Mouse (Mus musculus) stomach, embryonic 14.5 days (tissue): ENCODE measurements around the gene Pparg. TPM values are rescaled to one million over a fixed set of nuclear protein-coding genes. Genes with fewer than 3 reads are reported as not detected.

ENCODE experiments used
- ATAC-seq: fragments of 200-750 bp; cut with Nextera tagmentation; 2 replicates; pipeline ENCODE4 v1.8.0; 2017; ENCODE audit warnings: low read depth, moderate TSS enrichment; ENCODE audit not compliant: insufficient number of reproducible peaks, insufficient read depth, low FRiP score
- H3K27ac ChIP-seq: fragments of 300-500 bp; sonication (generic); 2 replicates; pipeline ENCODE4 v1.5.1; 2014; ENCODE audit warnings: mild to moderate bottlenecking, low read length, moderate library complexity, mixed read lengths
- H3K27me3 ChIP-seq: fragments of 300-500 bp; sonication (generic); 2 replicates; pipeline ENCODE4 v1.6.1; 2014; ENCODE audit warnings: low read length, control low read depth, mixed read lengths; ENCODE audit not compliant: control insufficient read depth, insufficient read depth
- H3K36me3 ChIP-seq: fragments of 300-500 bp; sonication (generic); 2 replicates; pipeline ENCODE4 v1.6.1; 2014; ENCODE audit warnings: mild to moderate bottlenecking, control low read depth, low read length, moderate library complexity, mixed read lengths; ENCODE audit not compliant: control insufficient read depth, insufficient read depth
- H3K4me1 ChIP-seq: fragments of 300-500 bp; sonication (generic); 2 replicates; pipeline ENCODE4 v1.6.1; 2014; ENCODE audit warnings: low read length, control low read depth, mixed read lengths; ENCODE audit not compliant: control insufficient read depth, insufficient read depth
- H3K4me2 ChIP-seq: fragments of 300-500 bp; sonication (generic); replicated peaks from 2 replicates; pipeline ENCODE4 v1.6.1; 2014; ENCODE audit warnings: low read depth, low read length, control low read depth
- H3K4me3 ChIP-seq: fragments of 300-500 bp; sonication (generic); 2 replicates; pipeline ENCODE4 v1.5.1; 2014; ENCODE audit warnings: low read depth, low read length, control low read depth
- H3K9ac ChIP-seq: fragments of 300-500 bp; sonication (generic); replicated peaks from 2 replicates; pipeline ENCODE4 v1.6.1; 2014; ENCODE audit warnings: low read depth, mild to moderate bottlenecking, control low read depth, low read length, moderate library complexity, mixed read lengths
- H3K9me3 ChIP-seq: fragments of 300-500 bp; sonication (generic); 2 replicates; pipeline ENCODE4 v1.6.1; 2016; ENCODE audit warnings: low read depth, low read length, control low read depth; ENCODE audit not compliant: control insufficient read depth
- WGBS: fragments of 180-500 bp; shearing (Covaris S2); extraction: QIAGEN DNeasy Blood & Tissue Kit; methylation state at CpG from one replicate; pipeline ENCODE4 v1.1.7; 2014; 5-methylcytosine and 5-hydroxymethylcytosine counted together
- polyA plus RNA-seq: library from polyadenylated mRNA; unstranded; fragments of >200 nt; fragmentation: Nextera tagmentation; extraction: Ambion mirVana; gene quantifications from 2 replicates; pipeline ENCODE4 v1.2.1, GENCODE M21; 2014

Gene Pparg
- polyA plus RNA-seq, 1 experiment from 2014 or later = 11.7 TPM

GRCm38 (mm10) chr6:115511447-115511846 is 150.7 kb downstream of the Pparg start:
- whole genome bisulfite sequencing = 93% methylated on average over 3 of the region's 3 CpGs
- no peak for ATAC-seq

GRCm38 (mm10) chr6:115513207-115513606 is 152.5 kb downstream of the Pparg start:
- no peak overlapping the region for H3K9ac ChIP-seq
- no peaks in the 10 kb centered on the region for H3K36me3 ChIP-seq
- no peak overlapping the region for H3K4me2 ChIP-seq
- no peaks in the 10 kb centered on the region for H3K27me3 ChIP-seq
- WGBS = 93% methylated on average over 4 of the region's 4 CpGs
- no peak overlapping the region for H3K4me3 ChIP-seq
- no peak for ATAC-seq
- no peaks in the 10 kb centered on the region for H3K4me1 ChIP-seq
- H3K9me3 ChIP-seq = no peaks in the 10 kb centered on the region; the same call in 1 of the 2 replicates
- no peak overlapping the region for H3K27ac ChIP-seq

More at GRCm38 (mm10) chr6:115511447-115511846, 150.7 kb downstream of the Pparg start:
- no peak overlapping the region for H3K4me2 ChIP-seq
- no peak overlapping the region for H3K9ac ChIP-seq
- H3K27me3 ChIP-seq = no peaks in the 10 kb centered on the region
- no peak overlapping the region for H3K4me3 ChIP-seq
- H3K27ac ChIP-seq = no peak overlapping the region
- no peaks in the 10 kb centered on the region; the same call in 1 of the 2 replicates for H3K9me3 ChIP-seq
- H3K36me3 ChIP-seq = no peaks in the 10 kb centered on the region
- no peaks in the 10 kb centered on the region for H3K4me1 ChIP-seq

GRCm38 (mm10) chr6:115517904-115518303 is 157.2 kb downstream of the Pparg start:
- Histone ChIP-seq H3K4me3 (no peak overlapping the region), H3K27me3 (no peaks in the 10 kb centered on the region), H3K27ac (no peak overlapping the region), H3K4me1 (no peaks in the 10 kb centered on the region), H3K9me3 (no peaks in the 10 kb centered on the region), H3K4me2 (no peak overlapping the region), H3K36me3 (no peaks in the 10 kb centered on the region), H3K9ac (no peak overlapping the region)
- no peak for ATAC-seq
- WGBS = 63% methylated on average over 4 of the region's 4 CpGs

GRCm38 (mm10) chr6:115518352-115518751 is 157.6 kb downstream of the Pparg start:
- Histone ChIP-seq H3K27ac (no peak overlapping the region), H3K27me3 (no peaks in the 10 kb centered on the region), H3K36me3 (no peaks in the 10 kb centered on the region), H3K9me3 (no peaks in the 10 kb centered on the region), H3K4me1 (no peaks in the 10 kb centered on the region), H3K4me2 (no peak overlapping the region), H3K9ac (no peak overlapping the region), H3K4me3 (no peak overlapping the region)
- WGBS = 74% methylated on average over 2 of the region's 2 CpGs
- no peak for ATAC-seq

GRCm38 (mm10) chr6:115519275-115519699 is 158.5 kb downstream of the Pparg start:
- Histone ChIP-seq H3K4me2 (no peak overlapping the region), H3K27ac (no peak overlapping the region), H3K27me3 (no peaks in the 10 kb centered on the region), H3K4me3 (no peak overlapping the region), H3K4me1 (peaks cover 4% of the 10 kb centered on the region; the same call in 1 of the 2 replicates), H3K9me3 (no peaks in the 10 kb centered on the region), H3K36me3 (no peaks in the 10 kb centered on the region), H3K9ac (no peak overlapping the region)
- 75% methylated on average over 12 of the region's 12 CpGs for WGBS
- ATAC-seq = no peak

- no peak for ATAC-seq
- Histone ChIP-seq H3K9me3 (no peaks in the 10 kb centered on the region), H3K27me3 (no peaks in the 10 kb centered on the region), H3K4me1 (peaks cover 6% of the 10 kb centered on the region; the same call in 1 of the 2 replicates), H3K27ac (no peak overlapping the region), H3K9ac (no peak overlapping the region), H3K4me3 (no peak overlapping the region), H3K36me3 (no peaks in the 10 kb centered on the region), H3K4me2 (no peak overlapping the region)
- WGBS = 89% methylated on average over 1 of the region's 1 CpGs
Measured at GRCm38 (mm10) chr6:115521923-115522322, 161.2 kb downstream of the Pparg start.

- H3K27ac ChIP-seq = no peak overlapping the region
- ATAC-seq = no peak
- H3K36me3 ChIP-seq = no peaks in the 10 kb centered on the region
- no peaks in the 10 kb centered on the region for H3K9me3 ChIP-seq
- H3K9ac ChIP-seq = no peak overlapping the region
- no peaks in the 10 kb centered on the region for H3K27me3 ChIP-seq
- no peak overlapping the region for H3K4me3 ChIP-seq
- 70% methylated on average over 6 of the region's 6 CpGs for WGBS
- H3K4me1 ChIP-seq = peaks cover 6% of the 10 kb centered on the region; the same call in 1 of the 2 replicates
- no peak overlapping the region for H3K4me2 ChIP-seq
Measured at GRCm38 (mm10) chr6:115522691-115523146, 162.0 kb downstream of the Pparg start.

GRCm38 (mm10) chr6:115523201-115523600 is 162.4 kb downstream of the Pparg start:
- peaks cover 6% of the 10 kb centered on the region; the same call in 1 of the 2 replicates for H3K4me1 ChIP-seq
- WGBS = 66% methylated on average over 9 of the region's 9 CpGs
- H3K9ac ChIP-seq = no peak overlapping the region
- H3K27ac ChIP-seq = no peak overlapping the region
- no peak overlapping the region for H3K4me3 ChIP-seq
- H3K36me3 ChIP-seq = no peaks in the 10 kb centered on the region
- H3K27me3 ChIP-seq = no peaks in the 10 kb centered on the region
- H3K9me3 ChIP-seq = no peaks in the 10 kb centered on the region
- ATAC-seq = no peak
- no peak overlapping the region for H3K4me2 ChIP-seq

GRCm38 (mm10) chr6:115524449-115524990 is 163.8 kb downstream of the Pparg start:
- no peaks in the 10 kb centered on the region for H3K27me3 ChIP-seq
- H3K36me3 ChIP-seq = no peaks in the 10 kb centered on the region
- no peak overlapping the region for H3K27ac ChIP-seq
- no peak overlapping the region for H3K9ac ChIP-seq
- H3K4me2 ChIP-seq = no peak overlapping the region
- H3K4me1 ChIP-seq = peaks cover 6% of the 10 kb centered on the region; the same call in 1 of the 2 replicates
- ATAC-seq = no peak
- 51% methylated on average over 9 of the region's 9 CpGs for WGBS
- no peak overlapping the region for H3K4me3 ChIP-seq
- no peaks in the 10 kb centered on the region for H3K9me3 ChIP-seq
